Mouse (Mus musculus) CH12.LX (cell line): ENCODE measurements around the gene Kirrel3.

Experiments used
- CHD2 ChIP-seq: IDR thresholded peaks from 2 replicates; pipeline ENCODE4 v1.6.1; 2011; ENCODE audit warnings: low read length, improper control_type of control experiment
- CTCF ChIP-seq, 2 experiments: IDR thresholded peaks in 1 of 2; conservative IDR thresholded peaks in 1 of 2; 2 replicates each; pipeline ENCODE4 v1.5.1; 2011 to 2012; ENCODE audit warnings: low read depth in 2 of 2, low read length in 2 of 2, improper control_type of control experiment in 1 of 2, inconsistent platforms in 1 of 2, mild to moderate bottlenecking in 1 of 2, moderate library complexity in 1 of 2
- EP300 ChIP-seq: IDR thresholded peaks from 2 replicates; pipeline ENCODE4 v1.6.1; 2011; ENCODE audit warnings: low read length, improper control_type of control experiment
- GABPA ChIP-seq: IDR thresholded peaks from 2 replicates; pipeline ENCODE4 v1.6.1; 2012; ENCODE audit warnings: low read depth, low read length, improper control_type of control experiment, inconsistent platforms; ENCODE audit not compliant: insufficient replicate concordance
- JUND ChIP-seq: conservative IDR thresholded peaks from 2 replicates; pipeline ENCODE4 v1.6.1; 2011; ENCODE audit warnings: low read depth, low read length, improper control_type of control experiment
- KAT2A ChIP-seq: IDR thresholded peaks from 2 replicates; pipeline ENCODE4 v1.6.1; 2012; ENCODE audit warnings: low read length, improper control_type of control experiment, inconsistent platforms; ENCODE audit not compliant: insufficient replicate concordance
- MAFK ChIP-seq: IDR thresholded peaks from 2 replicates; pipeline ENCODE4 v1.6.1; 2011; ENCODE audit warnings: low read length, improper control_type of control experiment; ENCODE audit not compliant: insufficient replicate concordance
- MAZ ChIP-seq: IDR thresholded peaks from 2 replicates; pipeline ENCODE4 v1.6.1; 2012; ENCODE audit warnings: low read depth, mild to moderate bottlenecking, inconsistent platforms, low read length, improper control_type of control experiment, moderate library complexity
- POLR2A ChIP-seq: IDR thresholded peaks from 2 replicates; pipeline ENCODE4 v1.6.1; 2011; ENCODE audit warnings: low read depth, mild to moderate bottlenecking, improper control_type of control experiment, low read length
- USF1 ChIP-seq: IDR thresholded peaks from 2 replicates; pipeline ENCODE4 v1.6.1; 2014; ENCODE audit warnings: low read depth, mild to moderate bottlenecking, inconsistent platforms, low read length, improper control_type of control experiment

DNA sequence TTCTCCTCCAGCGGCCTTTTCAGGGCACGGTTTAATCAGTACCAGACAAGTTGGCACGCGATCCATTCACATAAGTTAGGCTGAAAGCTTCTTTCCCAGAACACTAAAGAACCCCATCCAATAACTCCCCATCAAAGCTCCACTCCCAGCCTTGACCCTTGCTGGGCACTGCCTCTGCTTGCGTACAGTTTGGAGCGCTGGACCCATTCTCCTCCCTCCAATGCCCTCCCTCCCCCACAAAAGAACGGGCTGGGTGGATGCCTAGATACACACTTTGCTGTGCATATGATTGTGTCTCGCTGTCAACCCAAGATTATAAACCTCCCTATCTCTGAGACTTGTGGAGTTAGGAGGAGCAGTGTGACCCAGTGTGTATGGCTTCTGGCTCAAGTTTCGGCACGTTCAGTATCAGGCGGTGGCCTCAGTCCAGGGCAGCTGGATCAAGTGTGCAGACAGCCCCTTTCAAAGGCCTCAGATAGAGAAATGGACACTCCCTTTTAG is 559.4 kb downstream of the Kirrel3 start:
- TF ChIP-seq MAFK (no peak), CTCF (conservative IDR thresholded peaks at IDR 0.05 in 1 of 2, IDR thresholded peaks at IDR 0.05 in 1 of 2; ENCODE audit: low read depth in 2 of 2, low read length in 2 of 2) (no peak), USF1 (no peak), CHD2 (no peak), POLR2A (no peak), MAZ (no peak), KAT2A (no peak), GABPA (no peak), EP300 (no peak), JUND (no peak)
